Mouse (Mus musculus) MEL-GATA-1-ER (cell line): ENCODE data around the gene Dnmt3l.
"Not testable (repeated sequence)": the region's sequence is repeated elsewhere in the genome, so short reads cannot be mapped to it uniquely, and the experiment has no call there.

Experiments used
- DNase-seq: peaks from one replicate; pipeline ENCODE4 v3.0.0-alpha.2; 2012; ENCODE audit warnings: low read depth; ENCODE audit errors: extremely low read depth

Gene Dnmt3l

DNA sequence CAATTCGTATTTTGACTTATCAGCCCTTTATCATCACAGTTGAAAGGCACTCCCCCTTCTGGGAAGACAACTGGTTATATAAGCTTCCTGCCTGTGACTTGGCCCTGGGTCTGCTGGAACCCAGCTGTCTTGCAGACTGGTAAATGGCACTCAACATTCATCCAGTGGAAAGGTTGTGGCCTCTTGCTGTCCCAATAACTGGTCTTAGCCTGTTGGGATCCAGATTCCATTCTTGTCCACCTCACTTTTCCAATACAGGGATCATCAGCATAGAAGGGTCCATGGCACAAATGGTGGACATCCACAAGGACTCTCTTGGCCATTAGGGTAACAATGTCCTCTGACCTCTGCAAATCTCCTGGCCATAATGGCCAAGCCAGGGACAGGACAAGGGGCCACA lies 42.3 kb downstream of the Dnmt3l start:
- DNase-seq = no peak

DNA sequence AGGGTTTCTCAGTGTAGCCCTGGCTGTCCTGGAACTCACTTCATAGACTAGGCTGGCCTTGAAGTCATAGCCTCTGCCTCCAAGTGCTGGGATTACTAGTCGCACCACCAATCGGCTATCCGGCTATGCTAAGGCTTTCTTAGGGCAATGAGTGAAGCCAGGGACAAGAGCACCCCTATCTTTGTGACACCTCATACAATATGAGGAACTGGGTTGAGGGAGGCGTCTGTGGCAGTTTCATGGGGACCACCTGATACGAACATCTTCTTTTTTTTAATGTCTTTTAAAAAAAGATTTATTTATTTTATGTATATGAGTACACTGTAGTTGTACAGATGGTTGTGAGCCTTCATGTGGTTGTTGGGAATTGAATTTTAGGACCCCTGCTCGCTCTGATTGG lies 44.0 kb downstream of the Dnmt3l start:
- DNase-seq = no peak

DNA sequence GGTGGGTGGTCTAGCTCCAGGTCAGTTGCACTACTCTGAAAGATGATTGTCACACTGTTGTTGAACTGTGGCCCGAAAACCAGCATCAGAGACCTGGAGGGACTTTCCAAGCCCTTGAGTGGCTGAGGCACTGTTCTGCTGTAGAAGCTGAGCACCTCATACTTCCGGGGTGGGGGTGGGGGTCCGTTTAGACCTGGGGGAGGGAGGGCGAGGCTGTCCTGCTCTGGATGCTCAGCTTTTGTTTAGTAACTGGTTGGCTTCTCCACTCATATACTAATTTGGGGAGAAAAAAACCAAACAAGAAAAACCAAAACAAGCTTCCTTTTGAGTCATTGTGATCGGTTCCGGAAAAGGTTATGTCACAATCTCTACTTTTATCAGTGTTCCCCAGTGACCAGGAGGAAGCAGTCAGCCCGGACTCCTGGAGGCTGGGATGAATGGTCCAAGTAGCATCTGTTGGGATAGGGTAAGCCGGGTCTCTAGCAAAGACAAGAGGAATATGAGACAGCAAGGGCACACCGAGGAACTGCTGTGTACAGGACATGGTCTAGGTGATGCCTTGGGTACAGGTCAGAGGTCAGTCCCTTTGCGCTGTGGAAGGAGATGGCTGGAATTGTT lies 44.8 kb downstream of the Dnmt3l start:
- no peak for DNase-seq

DNA sequence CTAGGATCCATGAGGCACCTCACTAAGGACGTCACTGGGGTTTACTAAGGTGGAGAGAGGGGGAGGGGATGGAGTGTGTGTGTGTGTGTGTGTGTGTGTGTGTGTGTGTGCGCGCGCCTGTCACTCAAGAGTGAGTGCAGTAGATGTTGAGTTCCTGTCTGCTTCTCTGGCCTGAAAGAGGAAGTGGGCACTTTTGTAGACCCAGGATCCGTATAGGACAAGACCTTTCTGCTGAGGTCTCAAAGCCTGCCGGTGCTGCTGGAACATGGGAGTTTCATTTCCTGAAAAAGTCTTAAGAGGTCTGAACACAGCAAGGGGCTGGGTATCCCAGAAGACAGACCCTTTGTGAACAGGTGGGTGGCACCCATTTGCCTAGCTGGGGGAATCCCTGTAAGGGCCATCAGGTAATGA lies 45.4 kb downstream of the Dnmt3l start:
- peak; percentile 54 for DNase-seq

DNA sequence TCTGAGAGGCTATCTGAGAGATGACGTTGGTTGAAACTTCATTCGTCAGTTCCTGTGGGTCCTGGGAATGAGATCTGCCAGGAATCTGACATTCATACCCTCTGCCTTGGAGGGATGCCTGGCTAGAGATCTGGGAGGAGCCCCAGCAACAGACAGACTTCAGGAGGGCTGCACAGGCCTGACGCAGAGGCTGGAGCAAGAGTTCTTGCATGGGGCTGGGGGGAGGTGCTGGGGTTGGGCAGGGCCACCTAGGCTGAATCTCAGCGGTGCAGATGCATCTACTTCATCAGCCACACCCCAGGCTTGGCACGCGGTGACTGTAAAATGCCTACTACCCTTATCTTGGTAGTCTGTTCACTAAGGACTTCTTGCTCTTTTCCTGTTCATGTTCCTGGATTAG lies 48.5 kb downstream of the Dnmt3l start:
- no peak for DNase-seq

DNA sequence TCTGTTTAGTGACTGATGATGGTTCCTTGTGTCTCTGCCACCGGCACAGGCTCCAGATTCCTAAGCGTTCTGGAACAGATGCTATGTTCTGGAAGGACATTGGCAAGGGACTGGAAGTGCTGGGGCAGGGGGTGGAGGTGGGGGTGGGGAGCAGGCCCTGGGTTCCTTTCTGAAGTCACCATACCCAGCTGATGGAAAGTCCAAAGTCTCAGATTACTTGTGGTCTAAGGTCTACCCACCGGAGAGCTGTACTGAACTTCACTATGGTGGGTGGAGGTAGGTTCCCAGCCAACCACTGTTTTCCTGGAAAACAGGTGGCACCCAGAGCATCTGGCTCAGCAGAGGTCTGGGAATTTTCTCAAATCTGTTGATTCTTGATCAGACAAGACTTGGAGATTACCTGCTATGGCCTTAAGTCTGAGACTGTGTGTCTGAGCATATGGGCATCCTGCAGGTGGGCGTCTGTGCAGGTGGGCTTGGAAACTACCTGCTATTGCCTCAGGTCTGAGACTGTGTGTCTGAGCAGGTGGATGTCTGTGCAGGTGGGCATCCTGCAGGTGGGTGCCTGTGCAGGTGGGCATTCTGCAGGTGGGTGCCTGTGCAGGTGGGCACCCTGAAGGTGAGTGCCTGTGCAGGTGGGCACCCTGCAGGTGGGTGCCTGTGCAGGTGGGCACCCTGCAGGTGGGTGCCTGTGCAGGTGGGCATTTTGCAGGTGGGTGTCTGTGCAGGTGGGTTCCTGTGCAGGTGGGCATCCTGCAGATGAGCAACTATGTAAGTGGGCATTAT lies 49.2 kb downstream of the Dnmt3l start:
- no peak for DNase-seq

DNA sequence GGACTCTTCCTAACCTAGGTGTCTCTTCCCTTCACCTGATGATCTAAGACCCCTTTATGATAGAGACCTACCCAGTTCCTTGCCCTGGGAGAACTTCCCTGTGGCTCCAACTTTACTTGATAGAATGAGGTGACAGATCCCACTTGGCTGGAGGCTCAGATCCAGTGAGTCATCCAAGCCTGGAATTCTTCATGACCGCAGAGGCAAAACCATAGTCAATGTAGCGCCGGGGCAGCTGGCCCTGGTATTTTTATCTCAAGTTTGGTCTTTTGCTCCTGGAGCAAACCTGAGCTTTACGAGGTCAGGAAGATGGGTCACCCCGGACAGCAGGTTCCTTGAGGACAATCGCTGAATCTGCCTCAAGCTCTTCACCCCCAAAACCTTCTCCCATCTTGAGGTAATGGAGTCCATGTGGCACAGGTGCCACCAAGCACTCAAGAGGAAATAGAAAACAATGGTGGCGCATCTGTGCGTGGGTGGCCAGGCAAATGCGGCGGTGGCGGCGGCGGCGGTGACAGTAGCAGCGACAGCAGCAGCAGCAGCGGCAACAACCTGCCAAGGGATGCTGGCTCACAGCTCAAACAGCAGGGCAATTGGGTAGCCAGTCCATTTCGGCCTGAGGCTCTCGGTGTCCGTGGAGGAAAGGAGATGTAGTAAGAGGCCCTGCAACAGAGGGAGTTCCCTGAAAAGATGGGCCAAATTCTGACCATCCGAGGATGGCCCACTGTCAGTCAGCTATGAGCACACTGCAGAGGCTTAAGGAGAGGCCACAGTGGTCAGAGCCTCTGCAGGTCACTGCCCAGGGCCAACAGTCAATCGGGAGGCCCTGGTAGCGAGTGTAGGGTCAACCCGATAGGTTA lies 50.3 kb downstream of the Dnmt3l start:
- no peak for DNase-seq

DNA sequence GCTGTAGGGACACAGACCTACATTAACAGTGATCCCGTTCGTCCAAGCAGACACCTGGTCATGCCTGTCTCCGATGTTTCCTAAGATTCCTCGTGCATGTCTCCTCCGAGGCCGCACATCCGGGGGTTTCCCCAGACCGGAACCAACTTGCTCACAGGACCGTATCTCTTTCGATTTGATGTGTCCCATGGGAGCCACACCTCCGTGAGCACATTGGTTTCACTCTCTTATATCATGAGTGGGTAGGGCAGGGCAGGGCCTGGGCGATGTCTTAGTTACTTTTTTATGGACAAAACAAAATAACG lies 50.9 kb downstream of the Dnmt3l start:
- no peak for DNase-seq

DNA sequence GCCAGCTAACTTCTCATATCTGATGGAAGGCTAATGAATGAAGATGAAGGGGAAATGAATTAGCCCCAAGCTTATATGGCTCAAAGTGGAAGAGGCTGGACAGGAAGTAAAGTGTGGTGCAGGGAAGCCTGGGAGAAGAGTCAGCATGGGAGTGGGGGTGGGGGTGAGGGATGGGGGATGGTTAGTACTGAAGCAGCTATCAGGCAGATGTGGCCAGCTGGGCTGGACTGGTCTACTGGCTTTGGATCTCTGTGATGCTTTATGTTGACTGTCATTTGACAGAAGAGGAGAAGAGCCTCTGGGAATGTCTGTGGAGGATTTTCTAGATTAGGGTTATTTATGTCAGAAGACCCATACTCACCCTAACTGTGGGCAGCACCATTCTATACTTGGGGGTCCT lies 53.5 kb downstream of the Dnmt3l start:
- DNase-seq = no peak

DNA sequence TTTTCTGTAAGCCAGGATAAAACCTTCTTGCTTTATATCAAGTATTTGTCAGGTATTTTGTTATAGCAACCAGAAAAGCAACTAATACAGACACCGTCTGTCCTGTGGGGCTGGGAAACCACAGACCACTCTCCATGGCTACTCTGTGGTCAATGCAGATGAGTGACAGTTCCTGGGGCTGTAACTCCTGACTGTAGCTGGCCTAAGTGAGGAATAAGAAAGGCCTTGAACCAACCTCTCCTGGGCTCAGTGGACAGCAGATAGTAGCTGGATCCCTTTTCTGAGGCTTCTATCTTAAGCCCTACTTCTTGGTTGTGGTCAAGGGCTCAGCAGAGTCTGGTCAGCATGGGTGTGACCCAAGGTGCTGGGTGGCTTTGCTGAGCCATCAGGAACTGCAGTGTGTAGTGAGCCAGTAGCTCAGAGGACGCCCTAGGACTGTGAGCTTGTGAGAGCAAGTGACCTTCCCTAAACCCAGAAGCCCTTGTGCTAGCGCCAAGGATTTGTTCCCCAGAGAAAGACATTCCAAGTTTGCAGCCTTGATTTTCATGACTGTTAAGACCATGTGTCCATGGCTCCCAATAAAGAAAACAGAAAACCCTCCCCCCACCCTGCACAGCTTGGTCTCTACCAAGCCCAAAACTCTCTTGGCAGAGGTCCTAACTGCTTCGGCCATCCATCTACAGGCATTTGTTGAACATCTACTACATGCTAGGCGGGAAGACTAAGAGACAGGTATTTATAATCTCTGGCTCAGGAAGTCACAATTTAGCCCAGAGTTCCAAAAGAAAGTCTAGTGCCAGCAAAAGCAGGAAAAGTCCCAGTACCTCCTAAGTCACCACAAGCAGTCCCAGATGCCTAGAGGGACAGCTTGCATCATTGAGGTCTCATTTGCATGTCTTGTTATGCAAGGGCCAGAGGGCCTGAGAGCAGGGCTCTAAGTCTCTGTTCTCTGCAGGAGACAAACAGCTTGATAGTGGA lies 54.5 kb downstream of the Dnmt3l start:
- no peak for DNase-seq

DNA sequence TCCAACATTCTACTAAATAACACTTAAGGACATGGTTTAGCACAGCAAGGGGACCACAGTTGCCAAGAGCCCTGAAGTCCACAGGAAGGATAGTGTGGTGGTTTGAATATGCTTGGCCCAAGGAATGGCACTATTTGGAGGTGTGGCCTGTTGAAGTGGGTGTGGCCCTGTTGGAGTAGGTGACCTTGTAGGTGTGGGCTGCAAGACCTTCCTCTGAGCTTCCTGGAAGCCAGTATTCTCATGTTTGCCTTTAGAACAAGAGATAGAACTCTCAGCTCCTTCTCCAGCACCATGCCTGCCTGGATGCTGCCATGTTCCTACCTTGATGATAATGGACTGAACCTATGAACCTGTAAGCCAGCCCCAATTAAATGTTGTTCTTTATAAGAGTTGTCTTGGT lies 58.1 kb downstream of the Dnmt3l start:
- DNase-seq = not testable (repeated sequence)

DNA sequence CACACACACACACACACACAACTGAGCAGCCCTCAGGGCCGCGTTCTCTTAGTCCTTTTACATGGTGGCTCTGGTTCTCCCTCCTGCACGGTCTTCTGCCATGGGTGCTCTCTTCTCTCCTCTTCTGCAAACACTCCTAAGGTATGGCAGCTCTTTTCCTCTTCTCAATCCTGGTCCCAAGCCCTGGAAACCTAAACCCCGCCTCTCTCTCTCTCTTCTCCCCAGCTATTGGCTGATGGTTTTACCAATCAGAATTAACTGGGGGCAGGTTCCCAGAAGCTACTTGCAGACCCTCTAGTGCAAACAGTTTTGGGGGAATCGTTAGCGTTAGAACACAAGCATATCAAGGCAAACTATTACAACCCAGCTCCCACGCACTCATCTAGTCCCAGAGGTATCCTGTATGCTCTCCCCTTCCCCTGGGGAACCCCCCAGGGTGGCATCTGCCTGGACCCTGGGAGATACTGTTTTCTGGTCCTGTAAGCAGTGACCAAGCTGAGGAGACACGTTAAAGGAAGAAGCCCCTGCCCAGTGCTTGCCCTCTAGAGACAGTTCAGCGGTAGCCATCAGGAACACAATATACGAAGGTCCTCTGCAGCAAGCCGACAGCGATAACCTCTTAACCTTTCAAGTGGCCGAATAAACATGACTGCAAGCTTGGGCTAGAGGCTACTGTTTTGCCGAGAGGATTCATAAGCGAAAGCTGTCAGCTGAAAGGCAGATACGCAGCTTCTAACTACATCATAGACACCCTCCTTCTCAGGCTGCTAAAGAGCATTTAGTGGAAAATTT lies 59.4 kb downstream of the Dnmt3l start:
- DNase-seq = no peak

DNA sequence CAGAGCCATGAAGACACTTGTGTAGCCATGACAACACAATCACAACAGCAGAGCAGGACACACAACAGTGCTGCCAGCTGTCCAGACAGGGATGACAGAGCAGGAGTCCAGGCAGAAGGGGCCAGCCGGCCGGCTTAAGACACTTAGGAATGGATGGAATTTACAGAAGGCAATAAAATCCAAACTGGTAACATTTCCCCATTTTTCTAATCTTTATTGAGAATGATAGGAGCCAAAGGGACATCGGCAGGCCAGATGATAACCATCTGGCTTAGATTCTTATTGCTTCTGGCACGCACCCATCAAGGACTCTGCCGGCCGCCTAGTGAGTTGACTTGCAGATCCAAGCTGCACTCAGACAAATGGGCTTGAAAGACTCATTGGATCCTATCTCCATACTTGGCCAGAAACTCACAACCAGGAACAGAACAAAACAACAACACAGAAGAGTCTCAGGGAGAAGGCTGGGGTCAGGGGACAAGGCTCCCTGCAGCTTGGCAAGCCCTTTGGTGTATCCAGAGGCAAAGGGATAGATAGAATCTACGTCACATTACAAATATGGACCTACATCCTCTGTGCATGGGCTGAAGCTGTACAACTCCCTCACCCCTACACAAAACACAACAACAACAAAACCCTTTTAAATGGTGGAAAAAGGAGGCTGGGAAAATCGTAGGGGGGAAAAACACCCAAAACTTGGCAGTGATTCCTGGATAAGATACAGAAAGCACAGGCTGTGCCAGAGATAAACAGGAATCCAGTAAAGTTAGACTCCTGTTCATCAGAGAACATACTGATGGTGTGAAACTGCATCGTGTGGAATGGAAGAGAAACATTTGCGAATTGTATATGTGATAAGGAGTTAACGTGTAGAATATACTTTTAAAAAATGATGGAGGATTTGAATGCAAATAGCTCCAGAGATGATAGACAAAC lies 63.1 kb downstream of the Dnmt3l start:
- no peak for DNase-seq

DNA sequence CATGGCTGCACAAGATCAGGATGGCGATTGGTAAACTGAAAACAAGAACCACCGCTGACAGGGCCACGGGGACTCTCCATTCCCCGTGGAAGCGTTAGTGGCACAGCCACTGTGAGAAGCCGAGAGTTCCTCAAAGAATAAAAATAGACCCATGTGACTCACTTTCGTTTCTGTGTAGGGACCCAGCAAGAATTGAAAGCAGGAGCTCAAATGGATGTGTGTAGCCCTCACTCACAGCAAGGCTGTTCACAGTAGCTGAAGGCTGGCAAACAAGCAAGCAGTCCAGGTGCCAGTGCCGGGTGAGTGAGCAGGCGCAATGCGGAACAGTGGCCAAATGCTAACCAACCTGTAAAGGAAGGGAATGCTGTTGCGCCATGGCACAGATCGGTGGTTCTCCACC lies 63.8 kb downstream of the Dnmt3l start:
- no peak for DNase-seq
